Mouse (Mus musculus): ENCODE results near the gene Ncbp3. TPM values are rescaled to one million over a fixed set of nuclear protein-coding genes. Genes with fewer than 3 reads are reported as not detected.
"Not testable (repeated sequence)": the region's sequence is repeated elsewhere in the genome, so short reads cannot be mapped to it uniquely, and the experiment has no call there.

Gene Ncbp3
- polyA plus RNA-seq, 1 experiment from 2014 or later, result 14.2 TPM

GRCm38 (mm10) chr11:73092057-73092456 lies 44.5 kb downstream of the Ncbp3 start:
- WGBS, result 83% methylated on average over 4 of the region's 4 CpGs
- Histone ChIP-seq H3K4me2 (replicated peaks) (no peak overlapping the region), H3K27ac (no peak overlapping the region), H3K4me3 (no peak overlapping the region), H3K27me3 (no peaks in the 10 kb centered on the region), H3K36me3 (no peaks in the 10 kb centered on the region), H3K9ac (no peak overlapping the region), H3K4me1 (peaks cover 8% of the 10 kb centered on the region; the same call in 1 of the 2 replicates), H3K9me3 (no peaks in the 10 kb centered on the region)
- no peak for ATAC-seq (ENCODE audit: insufficient number of reproducible peaks, insufficient read depth, low FRiP score, low TSS enrichment)

GRCm38 (mm10) chr11:73092877-73093276 lies 45.3 kb downstream of the Ncbp3 start:
- H3K9ac ChIP-seq, result no peak overlapping the region
- ATAC-seq (ENCODE audit: insufficient number of reproducible peaks, insufficient read depth, low FRiP score, low TSS enrichment), result no peak
- H3K36me3 ChIP-seq, result no peaks in the 10 kb centered on the region
- H3K4me3 ChIP-seq, result no peak overlapping the region
- H3K4me2 ChIP-seq (replicated peaks), result no peak overlapping the region
- peaks cover 5% of the 10 kb centered on the region; the same call in 1 of the 2 replicates for H3K4me1 ChIP-seq
- 68% methylated on average over 7 of the region's 7 CpGs for WGBS
- no peak overlapping the region for H3K27ac ChIP-seq
- H3K27me3 ChIP-seq, result no peaks in the 10 kb centered on the region
- H3K9me3 ChIP-seq, result no peaks in the 10 kb centered on the region

GRCm38 (mm10) chr11:73094231-73094995 lies 46.8 kb downstream of the Ncbp3 start:
- no peak for ATAC-seq (ENCODE audit: insufficient number of reproducible peaks, insufficient read depth, low FRiP score, low TSS enrichment)

GRCm38 (mm10) chr11:73098860-73099259 lies 51.3 kb downstream of the Ncbp3 start:
- Histone ChIP-seq H3K4me2 (replicated peaks) (no peak overlapping the region), H3K9ac (no peak overlapping the region), H3K4me1 (no peaks in the 10 kb centered on the region), H3K27ac (no peak overlapping the region), H3K4me3 (no peak overlapping the region), H3K9me3 (no peaks in the 10 kb centered on the region), H3K27me3 (no peaks in the 10 kb centered on the region), H3K36me3 (no peaks in the 10 kb centered on the region)
- WGBS, result 73% methylated on average over 5 of the region's 5 CpGs
- no peak for ATAC-seq (ENCODE audit: insufficient number of reproducible peaks, insufficient read depth, low FRiP score, low TSS enrichment)

More at GRCm38 (mm10) chr11:73094231-73094995, 46.8 kb downstream of the Ncbp3 start:
- Histone ChIP-seq H3K4me2 (replicated peaks) (no peak overlapping the region), H3K27me3 (no peaks in the 10 kb centered on the region), H3K9ac (no peak overlapping the region), H3K9me3 (no peaks in the 10 kb centered on the region), H3K4me3 (no peak overlapping the region), H3K27ac (no peak overlapping the region), H3K4me1 (no peaks in the 10 kb centered on the region), H3K36me3 (no peaks in the 10 kb centered on the region)
- 75% methylated on average over 11 of the region's 11 CpGs for WGBS

- no peaks in the 10 kb centered on the region for H3K27me3 ChIP-seq
- H3K4me1 ChIP-seq, result no peaks in the 10 kb centered on the region
- WGBS, result 65% methylated on average over 14 of the region's 14 CpGs
- H3K4me2 ChIP-seq (replicated peaks), result no peak overlapping the region
- H3K27ac ChIP-seq, result no peak overlapping the region
- H3K4me3 ChIP-seq, result no peak overlapping the region
- no peak overlapping the region for H3K9ac ChIP-seq
- no peaks in the 10 kb centered on the region for H3K9me3 ChIP-seq
- ATAC-seq (ENCODE audit: insufficient number of reproducible peaks, insufficient read depth, low FRiP score, low TSS enrichment), result no peak
- no peaks in the 10 kb centered on the region for H3K36me3 ChIP-seq
These were observed 52.6 kb downstream of the Ncbp3 start for GRCm38 (mm10) chr11:73099976-73100750.

- Histone ChIP-seq H3K4me3 (no peak overlapping the region), H3K36me3 (no peaks in the 10 kb centered on the region), H3K27me3 (no peaks in the 10 kb centered on the region), H3K4me2 (replicated peaks) (no peak overlapping the region), H3K9me3 (no peaks in the 10 kb centered on the region), H3K9ac (no peak overlapping the region), H3K27ac (no peak overlapping the region), H3K4me1 (no peaks in the 10 kb centered on the region)
- no peak for ATAC-seq (ENCODE audit: insufficient number of reproducible peaks, insufficient read depth, low FRiP score, low TSS enrichment)
- 80% methylated on average over 4 of the region's 4 CpGs for WGBS
These were observed 53.7 kb downstream of the Ncbp3 start for GRCm38 (mm10) chr11:73101308-73101707.

GRCm38 (mm10) chr11:73105246-73105645 lies 57.7 kb downstream of the Ncbp3 start:
- WGBS, result 55% methylated on average over 3 of the region's 3 CpGs
- ATAC-seq (ENCODE audit: insufficient number of reproducible peaks, insufficient read depth, low FRiP score, low TSS enrichment), result no peak

GRCm38 (mm10) chr11:73107358-73107757 lies 59.8 kb downstream of the Ncbp3 start:
- not testable (repeated sequence) for H3K9ac ChIP-seq; H3K4me2 ChIP-seq (replicated peaks); H3K36me3 ChIP-seq; H3K27ac ChIP-seq; H3K27me3 ChIP-seq; ATAC-seq (ENCODE audit: insufficient number of reproducible peaks, insufficient read depth, low FRiP score, low TSS enrichment); H3K4me1 ChIP-seq; H3K4me3 ChIP-seq; H3K9me3 ChIP-seq
- WGBS, result 44% methylated on average over 3 of the region's 3 CpGs

More at GRCm38 (mm10) chr11:73105246-73105645, 57.7 kb downstream of the Ncbp3 start:
- Histone ChIP-seq H3K27me3 (no peaks in the 10 kb centered on the region), H3K4me1 (no peaks in the 10 kb centered on the region), H3K9me3 (no peaks in the 10 kb centered on the region), H3K27ac (no peak overlapping the region), H3K4me2 (replicated peaks) (no peak overlapping the region), H3K9ac (no peak overlapping the region), H3K36me3 (no peaks in the 10 kb centered on the region), H3K4me3 (no peak overlapping the region)

GRCm38 (mm10) chr11:73108195-73108897 lies 60.8 kb downstream of the Ncbp3 start:
- no peak for ATAC-seq (ENCODE audit: insufficient number of reproducible peaks, insufficient read depth, low FRiP score, low TSS enrichment)
- 73% methylated on average over 5 of the region's 5 CpGs for WGBS
- Histone ChIP-seq H3K4me3 (no peak overlapping the region), H3K9ac (no peak overlapping the region), H3K36me3 (no peaks in the 10 kb centered on the region), H3K27me3 (no peaks in the 10 kb centered on the region), H3K9me3 (no peaks in the 10 kb centered on the region), H3K4me1 (no peaks in the 10 kb centered on the region), H3K27ac (no peak overlapping the region), H3K4me2 (replicated peaks) (no peak overlapping the region)

GRCm38 (mm10) chr11:73108898-73109625 lies 61.5 kb downstream of the Ncbp3 start:
- ATAC-seq (ENCODE audit: insufficient number of reproducible peaks, insufficient read depth, low FRiP score, low TSS enrichment), result no peak
- H3K27me3 ChIP-seq, result no peaks in the 10 kb centered on the region
- H3K4me2 ChIP-seq (replicated peaks), result no peak overlapping the region
- no peak overlapping the region for H3K9ac ChIP-seq
- WGBS, result 83% methylated on average over 14 of the region's 14 CpGs
- no peaks in the 10 kb centered on the region for H3K4me1 ChIP-seq
- no peaks in the 10 kb centered on the region for H3K9me3 ChIP-seq
- no peak overlapping the region for H3K27ac ChIP-seq
- H3K36me3 ChIP-seq, result no peaks in the 10 kb centered on the region
- no peak overlapping the region for H3K4me3 ChIP-seq

- H3K4me2 ChIP-seq (replicated peaks), result no peak overlapping the region
- WGBS, result 86% methylated on average over 3 of the region's 3 CpGs
- H3K36me3 ChIP-seq, result no peaks in the 10 kb centered on the region
- no peak overlapping the region for H3K9ac ChIP-seq
- no peak overlapping the region for H3K4me3 ChIP-seq
- no peaks in the 10 kb centered on the region for H3K9me3 ChIP-seq
- H3K4me1 ChIP-seq, result no peaks in the 10 kb centered on the region
- H3K27ac ChIP-seq, result no peak overlapping the region
- H3K27me3 ChIP-seq, result no peaks in the 10 kb centered on the region
- no peak for ATAC-seq (ENCODE audit: insufficient number of reproducible peaks, insufficient read depth, low FRiP score, low TSS enrichment)
These were observed 62.4 kb downstream of the Ncbp3 start for GRCm38 (mm10) chr11:73109941-73110340.

Data from embryonic facial prominence, embryonic 12.5 days (tissue).